Comparison of ENCODE assay signal across 24 mouse cellular contexts in genomic region chr4:117957492-117957891, GRCm38 (mm10). TPM values are rescaled to one million over a fixed set of nuclear protein-coding genes. Genes with fewer than 3 reads are reported as not detected.
DNase-seq lines count a peak whose midpoint lies in the region; ATAC-seq and TF ChIP-seq lines count a peak whose summit lies in the region.
"Had no signal": no experiment of that assay in that cellular context is flagged by ENCODE, and none has a peak within 500 bp of the region (broad histone marks: within the 10 kb centered on the region; RNA-seq: fewer than 3 reads in every experiment).

No protein-coding gene starts in this region.

- no peak for TF ChIP-seq CTCF in hindbrain, postnatal 0 days (IDR thresholded peaks at IDR 0.05; ENCODE audit: low read depth)

- peaks cover 38% of the 10 kb centered on the region for H3K36me3 ChIP-seq in heart, embryonic 12.5 days
- H3K36me3 ChIP-seq in hindbrain, postnatal 0 days (ENCODE audit: insufficient read depth, low read length): 0 out of 2 replicates have a peak, but pooled peaks cover 4% of the 10 kb centered on the region
- peaks cover 15% of the 10 kb centered on the region for H3K36me3 ChIP-seq in hindbrain, embryonic 12.5 days
- H3K36me3 ChIP-seq in forebrain, embryonic 15.5 days: no peaks in the 10 kb centered on the region
- H3K36me3 ChIP-seq: midbrain, embryonic 15.5 days had no signal

- no peak overlapping the region for H3K4me3 ChIP-seq in heart, embryonic 12.5 days
- H3K4me3 ChIP-seq in hindbrain, postnatal 0 days (ENCODE audit: low read length): no peak overlapping the region
- no peak overlapping the region for H3K4me3 ChIP-seq in hindbrain, embryonic 12.5 days
- no peak overlapping the region for H3K4me3 ChIP-seq in forebrain, embryonic 15.5 days
- H3K4me3 ChIP-seq: embryonic facial prominence, embryonic 12.5 days; limb, embryonic 12.5 days; liver, embryonic 12.5 days; megakaryocyte, embryonic 14.5 days; midbrain, embryonic 15.5 days had no signal

- H3K4me2 ChIP-seq in heart, embryonic 12.5 days: peak overlapping the region; percentile 17; the same call in 1 of the 2 replicates
- no peak overlapping the region for H3K4me2 ChIP-seq in hindbrain, postnatal 0 days (ENCODE audit: low read depth, low read length)
- H3K4me2 ChIP-seq in hindbrain, embryonic 12.5 days (replicated peaks): no peak overlapping the region
- no peak overlapping the region for H3K4me2 ChIP-seq in forebrain, embryonic 15.5 days (replicated peaks)
- H3K4me2 ChIP-seq: embryonic facial prominence, embryonic 12.5 days; limb, embryonic 12.5 days; liver, embryonic 12.5 days; midbrain, embryonic 15.5 days had no signal

- no peak overlapping the region for H3K9ac ChIP-seq in heart, embryonic 12.5 days
- H3K9ac ChIP-seq in hindbrain, postnatal 0 days (replicated peaks; ENCODE audit: low read length): no peak overlapping the region
- H3K9ac ChIP-seq in hindbrain, embryonic 12.5 days: no peak overlapping the region
- H3K9ac ChIP-seq in forebrain, embryonic 15.5 days (replicated peaks): no peak overlapping the region
- H3K9ac ChIP-seq: embryonic facial prominence, embryonic 12.5 days; limb, embryonic 12.5 days; liver, embryonic 12.5 days; midbrain, embryonic 15.5 days had no signal

- no peaks in the 10 kb centered on the region for H3K9me3 ChIP-seq in heart, embryonic 12.5 days (replicated peaks)
- no peaks in the 10 kb centered on the region for H3K9me3 ChIP-seq in hindbrain, postnatal 0 days (ENCODE audit: low read length)
- no peaks in the 10 kb centered on the region for H3K9me3 ChIP-seq in hindbrain, embryonic 12.5 days (replicated peaks)
- no peaks in the 10 kb centered on the region for H3K9me3 ChIP-seq in forebrain, embryonic 15.5 days
- H3K9me3 ChIP-seq: embryonic facial prominence, embryonic 12.5 days; liver, embryonic 12.5 days; midbrain, embryonic 15.5 days had no signal

- peak overlapping the region; percentile 68 for H3K27ac ChIP-seq in heart, embryonic 12.5 days (ENCODE audit: poor library complexity, severe bottlenecking)
- H3K27ac ChIP-seq in hindbrain, postnatal 0 days: no peak overlapping the region
- H3K27ac ChIP-seq in hindbrain, embryonic 12.5 days: no peak overlapping the region
- H3K27ac ChIP-seq in forebrain, embryonic 15.5 days (replicated peaks): 0 out of 2 replicates have a peak overlapping the region, but pooled peaks have one; percentile 44
- H3K27ac ChIP-seq: embryonic facial prominence, embryonic 12.5 days; limb, embryonic 12.5 days; liver, embryonic 12.5 days; midbrain, embryonic 15.5 days had no signal

- 38% methylated on average over 4 of the region's 4 CpGs for WGBS in heart, embryonic 12.5 days
- WGBS in hindbrain, postnatal 0 days: 59% methylated on average over 4 of the region's 4 CpGs
- 54% methylated on average over 4 of the region's 4 CpGs for WGBS in hindbrain, embryonic 12.5 days
- WGBS in forebrain, embryonic 15.5 days: 40% methylated on average over 4 of the region's 4 CpGs

- DNase-seq in cerebellum, postnatal 10 days: peak; percentile 60 to 74
- DNase-seq in heart, postnatal 4 days: no peak
- DNase-seq in hindbrain, postnatal 0 days (ENCODE audit: low spot score): peak; percentile 19
- no peak for DNase-seq in spleen, postnatal 36 days (ENCODE audit: low spot score in 2 of 2)
- DNase-seq: adrenal gland, postnatal 14 days; cerebellum, adult 11-12 months; gastrocnemius, postnatal 14 days; heart, postnatal 36 days; kidney, adult 18-20 months; kidney, postnatal 25 days; lung, adult 2 months; right cerebral cortex, postnatal 14 days; spleen, adult 18-20 months; thymus, postnatal 4 days had no signal

- peaks cover 20% of the 10 kb centered on the region for H3K4me1 ChIP-seq in heart, embryonic 12.5 days (replicated peaks)
- H3K4me1 ChIP-seq in hindbrain, postnatal 0 days (ENCODE audit: insufficient read depth, low read length): no peaks in the 10 kb centered on the region
- H3K4me1 ChIP-seq in hindbrain, embryonic 12.5 days: peaks cover 9% of the 10 kb centered on the region; the same call in 1 of the 2 replicates
- peaks cover 7% of the 10 kb centered on the region; the same call in 1 of the 2 replicates for H3K4me1 ChIP-seq in forebrain, embryonic 15.5 days
- H3K4me1 ChIP-seq: embryonic facial prominence, embryonic 12.5 days; liver, embryonic 12.5 days; midbrain, embryonic 15.5 days had no signal

- no peak for ATAC-seq in cerebellum, adult (ENCODE audit: insufficient number of reproducible peaks, low FRiP score, low TSS enrichment)
- ATAC-seq in heart, embryonic 12.5 days (ENCODE audit: insufficient number of reproducible peaks, low FRiP score): no peak; the same call in 1 of the 2 replicates
- no peak for ATAC-seq in hindbrain, postnatal 0 days
- ATAC-seq in hindbrain, embryonic 12.5 days (ENCODE audit: low FRiP score): no peak
- no peak for ATAC-seq in forebrain, embryonic 15.5 days (replicated peaks)
- ATAC-seq: liver, embryonic 12.5 days; midbrain, embryonic 15.5 days had no signal

- no peaks in the 10 kb centered on the region for H3K27me3 ChIP-seq in heart, embryonic 12.5 days (replicated peaks)
- H3K27me3 ChIP-seq in hindbrain, postnatal 0 days (ENCODE audit: insufficient read depth, low read length): no peaks in the 10 kb centered on the region
- H3K27me3 ChIP-seq in hindbrain, embryonic 12.5 days: no peaks in the 10 kb centered on the region
- H3K27me3 ChIP-seq in forebrain, embryonic 15.5 days: no peaks in the 10 kb centered on the region
- H3K27me3 ChIP-seq: embryonic facial prominence, embryonic 12.5 days; limb, embryonic 12.5 days; liver, embryonic 12.5 days; megakaryocyte, embryonic 14.5 days; midbrain, embryonic 15.5 days had no signal

RNA-seq across cellular contexts. Expression of gene Artn, which starts 27.9 kb away (rescaled TPM):
- 0.54 and 0.70 TPM in 2 replicates for polyA plus RNA-seq in heart, embryonic 12.5 days (2016; fragmentation: Nextera tagmentation; extraction: Ambion mirVana)
- under 1 TPM; 0.67 to 0.72 TPM for total RNA-seq in heart, postnatal 4 days (2021)
- 0.65 and 1.0 TPM in 2 replicates for total RNA-seq in hindbrain, postnatal 0 days (2014; rRNA removed)
- 0.48 and 0.59 TPM in 2 replicates for polyA plus RNA-seq in hindbrain, postnatal 0 days (2015; fragmentation: Nextera tagmentation; extraction: Ambion mirVana)
- polyA plus RNA-seq in hindbrain, embryonic 12.5 days (2016; fragmentation: Nextera tagmentation; extraction: Ambion mirVana): 1.7 and 2.3 TPM in 2 replicates
- polyA plus RNA-seq in forebrain, embryonic 15.5 days (2015; fragmentation: Nextera tagmentation; extraction: Ambion mirVana): 0.10 and 0.28 TPM in 2 replicates
- total RNA-seq: neutrophil, adult 5-6 weeks had no signal

RNA-seq across cellular contexts. Expression of gene Ipo13, which starts 42.7 kb away (rescaled TPM):
- 43.0 and 44.7 TPM in 2 replicates for polyA plus RNA-seq in heart, embryonic 12.5 days (2016; fragmentation: Nextera tagmentation; extraction: Ambion mirVana)
- 10 to 100 TPM; 49.6 TPM for total RNA-seq in heart, postnatal 4 days (2021)
- 51.1 and 52.5 TPM in 2 replicates for total RNA-seq in hindbrain, postnatal 0 days (2014; rRNA removed)
- polyA plus RNA-seq in hindbrain, postnatal 0 days (2015; fragmentation: Nextera tagmentation; extraction: Ambion mirVana): 48.7 and 50.0 TPM in 2 replicates
- polyA plus RNA-seq in hindbrain, embryonic 12.5 days (2016; fragmentation: Nextera tagmentation; extraction: Ambion mirVana): 62.2 and 65.5 TPM in 2 replicates
- polyA plus RNA-seq in forebrain, embryonic 15.5 days (2015; fragmentation: Nextera tagmentation; extraction: Ambion mirVana): 69.3 and 75.5 TPM in 2 replicates

Comparison
In these comparisons a context has a peak if more than half of its experiments do, and no peak if none do; other contexts are left out.
1. DNase-seq: peak in cerebellum, postnatal 10 days (2 of 2) and hindbrain, postnatal 0 days (single experiment); none in heart, postnatal 4 days (single experiment) and spleen, postnatal 36 days (0 of 2).
2. H3K27ac ChIP-seq: peak in heart, embryonic 12.5 days (single experiment) and forebrain, embryonic 15.5 days (single experiment); none in hindbrain, postnatal 0 days (single experiment) and hindbrain, embryonic 12.5 days (single experiment).